Mouse (Mus musculus) embryo, embryonic 11.5 days (tissue): ENCODE results near the gene Gm20854.
"Not testable (repeated sequence)": the region's sequence is repeated elsewhere in the genome, so short reads cannot be mapped to it uniquely, and the experiment has no call there.

ENCODE experiments used
- DNase-seq: peaks from one replicate; pipeline ENCODE4 v3.0.0-alpha.2; 2012; ENCODE audit warnings: low read depth, low spot score

Gm20854 gene

DNA sequence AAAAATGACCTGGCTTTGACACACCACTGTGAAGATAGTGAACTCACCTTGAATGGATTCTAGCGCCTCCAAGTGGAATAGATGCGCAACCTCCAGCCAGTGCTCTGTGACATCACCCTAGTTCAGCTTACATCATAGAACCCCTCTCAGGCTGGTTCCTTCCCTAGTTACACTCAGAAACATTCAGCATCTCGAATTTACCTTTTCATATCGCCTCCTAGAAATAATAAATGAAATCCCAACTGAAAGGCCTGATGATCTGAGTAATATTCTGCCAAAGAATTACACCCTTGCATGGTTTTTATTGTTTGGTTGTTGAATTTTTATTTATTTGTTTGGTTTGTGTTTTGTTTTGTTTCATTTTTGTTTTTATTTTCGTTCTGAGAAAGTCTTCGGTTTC is at the start of gene Gm20854:
Gene Gm20854, minus strand, starts transcription at position 101 of the 400 bp plus-strand sequence.
- DNase-seq: not testable (repeated sequence)
